8 mouse cellular contexts compared by ENCODE assay signal in the genomic region with DNA sequence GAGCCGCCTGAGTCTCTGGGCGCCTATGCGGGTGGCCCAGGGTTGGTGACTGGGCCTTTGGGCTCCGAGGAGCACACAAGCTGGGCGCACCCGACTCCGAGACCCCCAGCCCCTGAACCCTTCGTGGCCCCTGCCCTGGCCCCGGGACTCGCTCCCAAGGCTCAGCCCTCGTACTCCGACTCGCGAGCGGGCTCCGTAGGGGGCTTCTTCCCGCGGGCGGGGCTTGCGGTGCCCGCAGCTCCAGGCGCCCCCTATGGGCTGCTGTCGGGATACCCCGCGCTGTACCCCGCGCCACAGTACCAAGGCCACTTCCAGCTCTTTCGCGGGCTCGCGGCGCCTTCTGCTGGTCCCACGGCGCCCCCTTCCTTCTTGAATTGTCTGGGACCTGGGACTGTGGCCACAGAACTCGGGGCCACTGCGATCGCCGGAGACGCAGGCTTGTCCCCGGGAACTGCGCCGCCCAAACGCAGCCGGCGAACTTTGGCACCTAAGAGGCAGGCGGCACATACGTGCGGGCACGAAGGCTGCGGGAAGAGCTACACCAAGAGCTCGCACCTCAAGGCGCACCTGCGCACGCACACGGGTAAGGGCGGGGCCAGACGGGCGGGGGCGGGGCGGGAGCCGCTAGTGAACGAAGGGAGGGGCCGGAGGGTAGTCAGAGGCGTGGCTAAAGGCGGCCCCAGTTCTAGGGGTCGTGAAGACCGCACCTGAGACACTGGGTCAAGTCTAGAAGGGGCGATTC. TPM values are rescaled to one million over a fixed set of nuclear protein-coding genes. Genes with fewer than 3 reads are reported as not detected.
DNase-seq lines count a peak whose midpoint lies in the region; ATAC-seq lines count a peak whose summit lies in the region.

No protein-coding gene starts in this region.

- no peaks in the 10 kb centered on the region for H3K36me3 ChIP-seq in hindbrain, embryonic 16.5 days (ENCODE audit: control insufficient read depth, insufficient read depth, low read length)

- 1% methylated on average over 62 of the region's 68 CpGs for WGBS in hindbrain, embryonic 16.5 days

- 0 out of 2 replicates have a peak overlapping the region, but pooled peaks have one; percentile 5 for H3K27ac ChIP-seq in hindbrain, embryonic 16.5 days (ENCODE audit: low read depth, low read length)

- peak; percentile 95 for DNase-seq in ZHBTc4 (ENCODE audit: low read depth, low spot score)
- peak; percentile 93 to 98 for DNase-seq in cerebellum, postnatal 4 days (ENCODE audit: low spot score in 2 of 2)
- DNase-seq in gastrocnemius, adult 18-20 months (ENCODE audit: low spot score), result peak; percentile 93
- DNase-seq in left cerebral cortex, adult 18-20 months (ENCODE audit: low spot score in 2 of 2), result peak; percentile 91 to 95
- DNase-seq in lung, postnatal 4 days, result peak; percentile 95
- DNase-seq in retina, postnatal 1 day, result peak; percentile 93
- peak; percentile 99 for DNase-seq in thymus, postnatal 4 days

- peak; percentile 87 for ATAC-seq in hindbrain, embryonic 16.5 days

- H3K4me3 ChIP-seq in hindbrain, embryonic 16.5 days (ENCODE audit: low read length), result peak overlapping the region; percentile 54

- H3K9me3 ChIP-seq in hindbrain, embryonic 16.5 days (ENCODE audit: control insufficient read depth, low read length), result no peaks in the 10 kb centered on the region

- H3K9ac ChIP-seq in hindbrain, embryonic 16.5 days (ENCODE audit: low read depth, low read length), result peak overlapping the region; percentile 74

- H3K27me3 ChIP-seq in hindbrain, embryonic 16.5 days (replicated peaks; ENCODE audit: control insufficient read depth, insufficient read depth, low read length), result 0 out of 2 replicates have a peak, but pooled peaks cover 5% of the 10 kb centered on the region

- peak overlapping the region; percentile 98 for H3K4me2 ChIP-seq in hindbrain, embryonic 16.5 days (ENCODE audit: low read length)

- peaks cover 10% of the 10 kb centered on the region for H3K4me1 ChIP-seq in hindbrain, embryonic 16.5 days (ENCODE audit: control insufficient read depth, insufficient read depth, low read depth, low read length)

RNA-seq across cellular contexts. Expression of gene Klf1, which starts 1.4 kb away (rescaled TPM):
- total RNA-seq in gastrocnemius, adult 18-20 months (2021), result not detected
- polyA plus RNA-seq in hindbrain, embryonic 16.5 days (2015; fragmentation: Nextera tagmentation; extraction: Ambion mirVana), result 0.39 and 0.56 TPM in 2 replicates
- under 1 TPM in 1 of 2 experiments, not detected in 1; 0.28 TPM for total RNA-seq in left cerebral cortex, adult 18-20 months (2021)

RNA-seq across cellular contexts. Expression of gene Dnase2a, which starts 5.3 kb away (rescaled TPM):
- total RNA-seq in gastrocnemius, adult 18-20 months (2021), result 1 to 10 TPM; 6.1 to 6.8 TPM
- polyA plus RNA-seq in hindbrain, embryonic 16.5 days (2015; fragmentation: Nextera tagmentation; extraction: Ambion mirVana), result 6.4 and 7.0 TPM in 2 replicates
- 1 to 10 TPM; 3.2 to 3.7 TPM for total RNA-seq in left cerebral cortex, adult 18-20 months (2021)

RNA-seq across cellular contexts. Expression of gene Gcdh, which starts 9.4 kb away (rescaled TPM):
- total RNA-seq in gastrocnemius, adult 18-20 months (2021), result 10 to 100 TPM; 33.7 to 38.2 TPM
- polyA plus RNA-seq in hindbrain, embryonic 16.5 days (2015; fragmentation: Nextera tagmentation; extraction: Ambion mirVana), result 41.4 and 42.8 TPM in 2 replicates
- total RNA-seq in left cerebral cortex, adult 18-20 months (2021), result 10 to 100 TPM; 34.8 to 39.1 TPM

RNA-seq across cellular contexts. Expression of gene Syce2, which starts 31.2 kb away (rescaled TPM):
- total RNA-seq in gastrocnemius, adult 18-20 months (2021), result 1 to 10 TPM; 1.3 to 1.4 TPM
- polyA plus RNA-seq in hindbrain, embryonic 16.5 days (2015; fragmentation: Nextera tagmentation; extraction: Ambion mirVana), result 38.1 and 46.6 TPM in 2 replicates
- total RNA-seq in left cerebral cortex, adult 18-20 months (2021), result 1 to 10 TPM; 6.7 to 8.4 TPM

RNA-seq across cellular contexts. Expression of gene Mast1, which starts 34.1 kb away (rescaled TPM):
- total RNA-seq in gastrocnemius, adult 18-20 months (2021), result under 1 TPM in 1 of 2 experiments, not detected in 1; 0.07 TPM
- 71.4 and 77.4 TPM in 2 replicates for polyA plus RNA-seq in hindbrain, embryonic 16.5 days (2015; fragmentation: Nextera tagmentation; extraction: Ambion mirVana)
- total RNA-seq in left cerebral cortex, adult 18-20 months (2021), result 10 to 100 TPM; 75.6 to 83.6 TPM

Comparison
In these comparisons a context has a peak if more than half of its experiments do, and no peak if none do; other contexts are left out.
1. Peak in every context shown above with its lines: DNase-seq, ATAC-seq, H3K4me3 ChIP-seq and H3K27ac ChIP-seq.